Mouse (Mus musculus) heart, postnatal 0 days (tissue): ENCODE data around the gene Alk. TPM values are rescaled to one million over a fixed set of nuclear protein-coding genes. Genes with fewer than 3 reads are reported as not detected.

ENCODE experiments used
- ATAC-seq: fragments of 200-750 bp; cut with Nextera tagmentation; 2 replicates; pipeline ENCODE4 v1.8.0; 2017; ENCODE audit warnings: low read depth, moderate number of reproducible peaks, moderate library complexity; ENCODE audit not compliant: insufficient read depth
- DNase-seq: peaks from one replicate; pipeline ENCODE4 v3.0.0-alpha.2; 2016; ENCODE audit warnings: low spot score
- H3K27ac ChIP-seq: fragments of 300-500 bp; sonication (generic); 2 replicates; pipeline ENCODE4 v1.5.1; 2014; ENCODE audit warnings: low read depth, mild to moderate bottlenecking
- H3K27me3 ChIP-seq: fragments of 300-500 bp; sonication (generic); 2 replicates; pipeline ENCODE4 v1.6.1; 2014; ENCODE audit warnings: low read length, mixed read lengths; ENCODE audit not compliant: control insufficient read depth, insufficient read depth
- H3K36me3 ChIP-seq: fragments of 300-500 bp; sonication (generic); replicated peaks from 2 replicates; pipeline ENCODE4 v1.6.1; 2014; ENCODE audit warnings: low read length, mixed read lengths; ENCODE audit not compliant: control insufficient read depth, insufficient read depth
- H3K4me1 ChIP-seq: fragments of 300-500 bp; sonication (generic); 2 replicates; pipeline ENCODE4 v1.6.1; 2014; ENCODE audit warnings: antibody characterized with exemption; ENCODE audit not compliant: control insufficient read depth, insufficient read depth
- H3K4me2 ChIP-seq: fragments of 300-500 bp; sonication (generic); 2 replicates; pipeline ENCODE4 v1.6.1; 2014; ENCODE audit warnings: low read depth, mild to moderate bottlenecking, low read length, moderate library complexity
- H3K4me3 ChIP-seq: fragments of 300-500 bp; sonication (generic); 2 replicates; pipeline ENCODE4 v1.5.1; 2014; ENCODE audit warnings: low read depth, low read length
- H3K9ac ChIP-seq: fragments of 300-500 bp; sonication (generic); replicated peaks from 2 replicates; pipeline ENCODE4 v1.6.1; 2014; ENCODE audit warnings: low read depth, low read length, mixed read lengths
- H3K9me3 ChIP-seq: fragments of 300-500 bp; sonication (generic); replicated peaks from 2 replicates; pipeline ENCODE4 v1.6.1; 2016; ENCODE audit warnings: low read length; ENCODE audit not compliant: control insufficient read depth
- CTCF ChIP-seq: IDR thresholded peaks from 2 replicates; pipeline ENCODE4 v1.5.1; 2016; ENCODE audit warnings: antibody characterized with exemption, control low read depth, low read depth
- EP300 ChIP-seq: IDR thresholded peaks from 2 replicates; pipeline ENCODE4 v1.6.1; 2016; ENCODE audit warnings: antibody characterized with exemption, low read depth
- WGBS: fragments of 180-500 bp; shearing (Covaris S2); extraction: QIAGEN DNeasy Blood & Tissue Kit; methylation state at CpG from one replicate; pipeline ENCODE4 v1.1.7; 2014; 5-methylcytosine and 5-hydroxymethylcytosine counted together
- polyA plus RNA-seq: library from polyadenylated mRNA; unstranded; fragments of >200 nt; fragmentation: Nextera tagmentation; extraction: Ambion mirVana; gene quantifications from 2 replicates; pipeline ENCODE4 v1.2.1, GENCODE M21; 2015
- total RNA-seq: library from RNA; depleted of rRNA; stranded (reverse); fragments of >200 nt; gene quantifications from 2 replicates; pipeline ENCODE4 v1.2.3, GENCODE M21; 2014; ENCODE audit warnings: low replicate concordance

Alk gene
- total and polyA plus RNA-seq, 2 experiments from 2014 or later, result 0.04 TPM; not detected in 1

DNA sequence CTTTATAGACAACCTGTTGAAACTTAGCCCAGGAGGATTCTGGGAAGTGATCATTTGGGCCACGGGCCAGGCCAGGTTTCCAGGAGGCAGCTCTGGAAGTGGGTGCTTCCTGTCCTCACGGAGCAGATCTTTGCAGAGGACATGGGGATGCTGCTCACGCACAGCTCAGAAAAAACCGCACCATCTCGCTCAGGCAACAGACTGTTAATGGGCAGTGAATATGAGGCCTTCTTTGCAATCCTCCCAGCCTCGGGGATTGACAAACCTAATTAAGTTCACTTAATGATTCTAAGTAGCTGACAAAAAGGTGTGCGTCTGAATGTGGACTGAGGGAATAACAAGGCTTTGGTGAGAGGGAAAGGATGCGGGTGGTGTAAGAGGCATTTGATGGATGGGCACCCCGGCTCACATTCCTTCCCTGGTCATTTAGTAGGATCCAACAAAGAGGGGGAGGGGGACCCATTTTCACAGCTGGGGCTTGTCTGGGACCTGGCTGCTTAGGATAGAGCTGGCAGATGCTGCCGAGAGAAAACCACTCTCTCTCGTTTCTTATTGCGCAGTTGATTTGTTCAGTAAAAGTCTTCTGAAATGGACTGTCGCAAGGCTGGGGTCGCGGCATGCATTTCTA, 650.1 kb downstream of the Alk start:
- no peak overlapping the region for H3K9ac ChIP-seq
- ATAC-seq (no peak), DNase-seq (no peak)
- no peaks in the 10 kb centered on the region for H3K36me3 ChIP-seq
- 75% methylated on average over 15 of the region's 15 CpGs for WGBS
- no peaks in the 10 kb centered on the region for H3K4me1 ChIP-seq
- no peak overlapping the region for H3K27ac ChIP-seq
- TF ChIP-seq CTCF (no peak), EP300 (no peak)
- no peaks in the 10 kb centered on the region for H3K9me3 ChIP-seq
- H3K4me3 ChIP-seq, result no peak overlapping the region
- no peak overlapping the region for H3K4me2 ChIP-seq
- no peaks in the 10 kb centered on the region for H3K27me3 ChIP-seq

- Histone ChIP-seq H3K36me3 (no peaks in the 10 kb centered on the region), H3K4me2 (no peak overlapping the region), H3K4me1 (no peaks in the 10 kb centered on the region), H3K27me3 (0 out of 2 replicates have a peak, but pooled peaks cover 5% of the 10 kb centered on the region), H3K4me3 (no peak overlapping the region), H3K27ac (no peak overlapping the region), H3K9me3 (no peaks in the 10 kb centered on the region), H3K9ac (no peak overlapping the region)
- 50% methylated on average over 5 of the region's 5 CpGs for WGBS
- ATAC-seq (no peak), DNase-seq (no peak)
- TF ChIP-seq CTCF, result no peak
- no peak for TF ChIP-seq EP300
These were observed 653.5 kb downstream of the Alk start for GRCm38 (mm10) chr17:71950968-71951367.

DNA sequence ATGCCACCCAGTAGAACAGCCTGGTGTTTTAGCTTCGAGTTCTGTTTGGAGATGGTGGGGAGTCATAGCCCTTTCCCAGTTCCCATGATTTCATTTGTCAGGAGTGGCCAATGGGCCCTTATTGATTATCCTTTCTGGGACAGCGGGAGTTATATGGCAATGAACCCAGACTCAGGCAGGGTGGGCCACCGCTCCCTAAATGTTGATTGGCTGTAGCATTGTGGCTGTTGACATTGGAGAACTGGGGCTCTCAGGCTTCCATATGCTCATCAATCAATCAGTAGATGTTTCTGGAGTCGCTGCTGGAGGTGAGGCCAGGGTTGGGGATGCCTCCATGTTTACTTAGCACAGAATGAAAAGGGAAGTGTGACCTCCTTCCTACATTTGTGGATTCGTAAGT, 655.7 kb downstream of the Alk start:
- no peak overlapping the region for H3K4me3 ChIP-seq
- H3K36me3 ChIP-seq, result no peaks in the 10 kb centered on the region
- peaks cover 5% of the 10 kb centered on the region; the same call in 1 of the 2 replicates for H3K27me3 ChIP-seq
- H3K27ac ChIP-seq, result no peak overlapping the region
- no peaks in the 10 kb centered on the region for H3K4me1 ChIP-seq
- no peak for ATAC-seq
- H3K4me2 ChIP-seq, result no peak overlapping the region
- H3K9me3 ChIP-seq, result no peaks in the 10 kb centered on the region
- no peak overlapping the region for H3K9ac ChIP-seq
- no peak for DNase-seq
- TF ChIP-seq EP300 (no peak), CTCF (no peak)
- WGBS, result 67% methylated on average over 5 of the region's 5 CpGs

DNA sequence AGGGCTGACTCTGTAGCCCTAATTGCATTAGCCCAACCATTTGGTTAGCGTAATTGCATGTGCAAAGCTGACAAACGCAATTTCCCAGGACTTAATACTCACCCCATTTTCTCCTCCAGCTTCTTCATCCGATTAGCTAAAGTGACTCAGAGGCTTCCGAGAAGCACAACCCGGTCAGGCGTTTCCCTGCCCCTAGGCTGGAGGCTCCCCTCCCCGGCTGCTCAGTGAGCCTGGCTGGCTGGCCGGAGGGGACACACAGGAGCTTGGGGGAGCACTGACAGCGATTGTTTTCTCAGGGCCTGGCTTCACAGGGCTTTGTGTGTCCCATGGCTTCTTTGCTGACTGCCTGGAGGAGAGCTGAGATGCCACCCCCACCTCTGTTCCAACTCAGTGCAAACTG, 657.0 kb downstream of the Alk start:
- WGBS, result 21% methylated on average over 9 of the region's 9 CpGs
- H3K27me3 ChIP-seq, result peaks cover 5% of the 10 kb centered on the region; the same call in 1 of the 2 replicates
- H3K4me2 ChIP-seq, result no peak overlapping the region
- no peak overlapping the region for H3K27ac ChIP-seq
- H3K9ac ChIP-seq, result no peak overlapping the region
- H3K9me3 ChIP-seq, result no peaks in the 10 kb centered on the region
- no peaks in the 10 kb centered on the region for H3K36me3 ChIP-seq
- no peak for DNase-seq
- H3K4me3 ChIP-seq, result no peak overlapping the region
- H3K4me1 ChIP-seq, result no peaks in the 10 kb centered on the region
- TF ChIP-seq EP300 (no peak), CTCF (no peak)
- ATAC-seq, result no peak

- no peaks in the 10 kb centered on the region for H3K9me3 ChIP-seq
- no peaks in the 10 kb centered on the region for H3K36me3 ChIP-seq
- H3K27me3 ChIP-seq, result peaks cover 5% of the 10 kb centered on the region; the same call in 1 of the 2 replicates
- H3K4me1 ChIP-seq, result no peaks in the 10 kb centered on the region
- H3K9ac ChIP-seq, result no peak overlapping the region
- TF ChIP-seq CTCF, result no peak
- TF ChIP-seq EP300, result no peak
- H3K4me3 ChIP-seq, result no peak overlapping the region
- 83% methylated on average over 5 of the region's 5 CpGs for WGBS
- no peak for ATAC-seq
- H3K27ac ChIP-seq, result no peak overlapping the region
- no peak for DNase-seq
- no peak overlapping the region for H3K4me2 ChIP-seq
These were observed 660.4 kb downstream of the Alk start for GRCm38 (mm10) chr17:71944020-71944419.

GRCm38 (mm10) chr17:71942052-71942451, 662.4 kb downstream of the Alk start:
- ATAC-seq (peak; percentile 60), DNase-seq (peak; percentile 7)
- no peak overlapping the region for H3K27ac ChIP-seq
- no peak overlapping the region for H3K4me3 ChIP-seq
- no peak overlapping the region for H3K9ac ChIP-seq
- TF ChIP-seq CTCF (no peak), EP300 (no peak)
- H3K9me3 ChIP-seq, result no peaks in the 10 kb centered on the region
- no peak overlapping the region for H3K4me2 ChIP-seq
- H3K27me3 ChIP-seq, result no peaks in the 10 kb centered on the region; the same call in 1 of the 2 replicates
- H3K36me3 ChIP-seq, result no peaks in the 10 kb centered on the region
- no peaks in the 10 kb centered on the region for H3K4me1 ChIP-seq
